Mouse (Mus musculus) kidney, adult 8-10 months (tissue): Measurements from ENCODE around the gene Sgpl1.
A peak's percentile ranks its signal among the peaks of the same experiment; 100 is the strongest.

Experiments
- DNase-seq, 2 experiments: peaks; one replicate each; pipeline ENCODE4 v3.0.0; 2022

The Sgpl1 gene

DNA sequence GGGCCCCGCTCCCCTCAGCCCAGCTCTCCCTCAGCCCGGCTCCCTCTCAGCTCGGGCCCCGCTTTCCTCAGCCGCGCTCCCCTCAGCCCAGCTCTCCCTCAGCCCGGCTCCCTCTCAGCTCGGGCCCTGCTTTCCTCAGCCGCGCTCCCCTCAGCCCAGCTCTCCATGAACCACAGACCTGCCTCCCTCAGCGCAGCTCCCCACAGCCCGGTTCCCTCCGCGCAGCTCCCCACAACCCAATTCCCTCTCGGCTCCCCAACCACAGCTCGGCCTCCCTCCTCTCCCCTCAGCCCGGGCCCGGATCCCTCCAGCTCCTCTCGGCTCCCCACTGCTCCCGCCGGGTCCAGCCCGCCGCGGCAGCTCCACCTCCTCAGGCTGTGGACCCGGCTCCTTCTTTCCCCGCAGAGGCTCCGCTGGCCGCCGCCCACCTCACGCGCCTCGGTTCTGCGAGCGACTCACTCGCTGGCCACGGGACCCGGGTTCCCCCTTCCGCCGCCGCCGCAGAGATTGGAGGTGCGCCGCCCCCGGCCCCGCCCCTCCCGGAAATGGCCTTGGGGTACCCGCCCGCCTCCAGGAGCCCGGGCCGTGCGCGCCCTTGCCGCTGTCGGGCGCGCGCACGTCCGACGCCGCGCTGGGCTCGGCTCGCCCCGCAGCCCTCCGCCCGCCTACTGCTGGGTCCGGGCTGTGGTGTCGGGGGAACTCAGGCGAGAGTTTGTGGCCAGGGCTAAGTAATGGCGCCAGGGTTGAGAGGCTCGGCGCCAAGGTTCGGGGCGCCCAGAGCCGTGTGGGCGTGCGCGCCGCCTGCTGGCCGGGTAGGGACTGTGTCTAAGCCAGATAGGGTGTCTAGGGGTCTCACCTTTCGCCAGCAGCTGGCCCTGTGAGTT is at the start of gene Sgpl1:
TSS of gene Sgpl1 (minus strand) at position 547 of the 884 bp plus-strand sequence.
- DNase-seq = peak; percentile 84 to 88

GRCm38 (mm10) chr10:61195718-61196291 is 48.3 kb upstream of the Sgpl1 start:
- DNase-seq = no peak

DNA sequence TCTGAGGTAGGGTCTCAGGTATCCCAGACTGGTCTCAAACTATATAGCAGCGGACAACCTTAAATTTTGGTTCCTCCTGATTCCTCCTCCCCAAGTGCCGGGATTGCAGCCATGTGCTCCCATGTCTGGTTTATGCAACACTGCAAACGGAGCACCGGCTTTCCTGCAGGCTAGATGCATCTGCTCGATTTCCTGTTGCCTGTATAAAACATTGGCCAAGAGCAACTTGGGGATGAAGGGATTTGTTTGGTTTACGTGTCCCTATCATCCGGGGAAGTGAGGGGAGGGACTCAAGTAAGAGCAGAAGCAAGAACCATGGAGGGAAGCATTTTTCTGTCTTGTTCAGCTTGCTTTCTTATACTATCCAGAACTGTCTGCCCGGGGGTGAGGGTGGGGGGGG is 47.7 kb upstream of the Sgpl1 start:
- no peak for DNase-seq

- no peak for DNase-seq
Measured at GRCm38 (mm10) chr10:61194611-61195010, 47.1 kb upstream of the Sgpl1 start.

DNA sequence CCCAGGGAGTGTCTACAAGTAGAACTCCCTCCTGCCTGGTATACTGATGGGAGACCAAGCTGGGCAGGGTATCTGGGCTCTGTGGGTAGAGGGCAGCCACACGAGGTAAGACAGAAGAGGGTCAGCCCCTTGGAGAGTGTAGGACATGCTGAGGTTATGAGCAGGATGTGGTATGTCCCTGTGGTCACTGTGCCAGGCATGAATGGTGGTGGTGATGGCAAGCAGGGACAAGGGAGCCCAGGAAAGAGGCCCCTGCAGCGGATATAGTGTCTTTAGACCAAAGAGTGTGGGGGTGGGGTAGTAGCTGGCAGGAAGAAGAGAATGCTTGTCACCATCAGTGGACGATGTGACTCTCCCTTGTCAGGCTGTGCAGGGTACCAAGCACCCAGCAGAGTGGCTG is 40.5 kb upstream of the Sgpl1 start:
- no peak for DNase-seq

DNA sequence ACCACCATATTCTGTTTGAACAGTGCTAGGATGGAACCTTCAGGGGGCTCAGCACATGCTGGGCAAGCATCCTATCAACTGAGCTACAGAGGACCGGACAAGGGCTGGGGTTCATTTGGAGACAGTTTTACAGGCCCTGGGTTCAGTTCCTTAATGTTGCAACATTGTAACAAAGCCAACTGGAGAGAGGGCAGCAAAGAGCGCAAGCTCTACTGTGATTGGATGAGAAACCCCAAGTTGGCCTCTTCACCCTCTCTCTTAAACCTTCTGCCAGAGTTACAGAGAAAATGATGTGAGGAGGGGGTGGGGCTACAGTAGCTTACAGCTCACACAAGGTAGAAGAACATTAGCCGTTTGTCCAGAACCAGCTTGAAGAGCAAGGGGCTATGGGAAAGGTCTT is 39.5 kb upstream of the Sgpl1 start:
- no peak for DNase-seq

DNA sequence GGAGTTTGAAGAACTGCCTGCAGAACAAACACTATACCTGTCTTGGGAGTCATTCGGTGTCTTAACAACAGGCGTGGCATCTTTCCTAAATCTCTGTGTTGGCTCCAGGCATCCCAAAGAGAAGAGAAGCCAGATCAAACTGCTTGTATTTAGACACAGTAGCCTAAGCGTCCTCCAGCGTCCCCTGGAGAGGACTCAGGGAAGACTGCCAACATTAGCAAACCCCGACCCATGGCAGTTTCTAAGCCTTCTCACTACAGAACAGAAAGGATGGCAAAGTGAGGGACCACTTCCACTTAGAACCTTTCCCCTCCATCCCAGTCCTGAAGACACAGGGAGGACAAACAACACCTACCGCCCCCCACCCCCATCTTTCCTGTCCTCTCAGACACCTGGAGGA is 32.4 kb upstream of the Sgpl1 start:
- no peak for DNase-seq

DNA sequence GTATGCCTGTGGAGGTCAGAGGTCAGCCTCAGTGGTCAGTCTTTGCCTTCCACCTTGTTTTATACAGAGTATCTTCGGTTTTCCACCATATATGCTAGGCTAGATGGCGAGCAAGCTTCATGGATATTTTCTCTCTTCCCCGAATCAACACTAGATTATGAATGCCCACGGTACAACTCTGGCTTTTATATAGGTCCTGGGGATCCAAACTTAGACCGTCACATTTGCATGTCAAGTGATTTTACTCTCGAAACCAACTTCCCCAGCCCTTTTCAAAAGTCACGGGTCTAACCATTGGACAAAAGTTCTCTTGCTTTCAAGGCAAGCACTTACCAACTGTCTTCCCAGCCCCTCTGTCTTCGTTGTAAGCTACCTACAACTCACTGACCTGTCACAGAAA is 31.2 kb upstream of the Sgpl1 start:
- DNase-seq = no peak

DNA sequence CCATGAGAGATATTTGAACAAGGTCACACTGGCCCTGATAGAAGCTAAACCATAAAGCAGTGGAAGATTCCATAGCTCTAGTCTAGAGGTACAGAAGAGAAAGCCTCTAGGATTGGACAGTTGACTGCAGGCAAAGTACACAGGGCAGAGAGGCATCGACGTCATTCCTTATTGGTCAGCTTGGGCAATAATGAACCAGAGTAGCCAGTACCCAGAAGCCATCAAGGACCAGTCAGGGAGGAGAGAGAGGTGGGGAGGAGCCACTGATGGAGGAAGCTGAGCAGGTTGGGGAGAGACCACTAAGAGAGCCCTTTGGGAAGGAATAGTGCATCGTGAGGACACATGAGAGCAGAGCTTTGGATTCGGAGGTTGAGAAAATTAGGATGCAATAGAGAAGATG is 30.2 kb upstream of the Sgpl1 start:
- no peak for DNase-seq

DNA sequence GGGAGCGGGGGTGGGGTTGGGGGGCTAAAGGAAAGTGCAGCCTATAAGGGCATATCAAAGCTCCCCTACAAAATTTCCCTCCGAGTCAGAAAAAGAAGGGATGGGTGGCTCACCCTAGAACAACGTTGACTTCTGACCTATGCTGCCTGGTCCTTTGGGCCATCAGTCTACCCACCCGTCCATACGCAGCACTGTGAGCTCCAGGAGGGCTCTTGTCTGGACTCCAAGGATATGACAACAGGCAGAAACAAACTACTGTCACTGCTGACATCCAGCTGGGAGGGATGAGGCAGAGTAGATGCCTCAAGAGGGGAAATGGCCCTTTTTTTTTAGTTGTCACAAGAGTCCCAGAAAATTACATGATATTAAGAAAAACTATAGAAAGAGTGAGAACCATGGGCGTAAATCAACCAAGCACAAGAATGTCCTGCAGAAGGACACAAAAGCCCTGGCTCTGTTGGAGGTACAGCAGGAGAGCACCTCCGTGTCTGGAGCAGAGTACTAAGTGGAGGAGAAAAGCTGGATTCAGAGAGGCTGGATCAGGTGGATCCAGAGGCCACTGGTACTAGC is 28.8 kb upstream of the Sgpl1 start:
- DNase-seq = no peak

DNA sequence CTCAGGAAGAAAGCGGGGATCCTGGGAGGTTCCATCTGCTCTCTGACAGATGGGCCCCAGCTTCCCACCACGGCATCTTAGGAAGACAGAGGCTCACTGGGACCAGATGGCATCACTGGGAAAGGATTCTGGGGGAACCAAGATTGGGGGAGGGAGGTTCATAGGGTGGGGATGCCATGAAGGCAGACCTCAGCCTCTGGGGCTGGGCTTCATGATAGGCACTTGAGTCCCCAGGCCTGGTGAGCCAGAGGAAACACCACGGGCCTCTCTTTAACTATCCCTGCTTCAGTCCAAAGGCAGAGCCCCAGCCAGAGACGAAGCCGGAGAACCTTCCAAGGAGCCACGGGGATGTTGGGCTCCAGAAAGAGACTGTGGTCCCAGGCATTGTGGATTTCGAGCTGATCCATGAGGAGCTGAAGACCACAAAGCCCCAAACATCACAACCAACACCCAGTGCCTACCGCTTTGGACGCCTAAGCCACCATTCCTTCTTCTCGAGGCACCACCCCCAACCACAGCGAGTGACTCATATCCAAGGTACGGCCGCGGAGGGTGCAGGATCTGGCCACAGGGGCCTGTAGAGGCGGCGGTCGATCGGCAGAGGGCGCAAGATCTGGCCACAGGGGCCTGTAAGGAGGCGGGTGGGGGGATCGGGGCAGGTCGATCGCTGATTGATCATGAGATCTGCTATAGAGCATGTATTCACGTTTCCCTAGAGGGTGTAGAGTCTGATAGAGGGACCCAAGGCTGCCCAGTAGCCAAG is 28.1 kb upstream of the Sgpl1 start:
- no peak for DNase-seq

DNA sequence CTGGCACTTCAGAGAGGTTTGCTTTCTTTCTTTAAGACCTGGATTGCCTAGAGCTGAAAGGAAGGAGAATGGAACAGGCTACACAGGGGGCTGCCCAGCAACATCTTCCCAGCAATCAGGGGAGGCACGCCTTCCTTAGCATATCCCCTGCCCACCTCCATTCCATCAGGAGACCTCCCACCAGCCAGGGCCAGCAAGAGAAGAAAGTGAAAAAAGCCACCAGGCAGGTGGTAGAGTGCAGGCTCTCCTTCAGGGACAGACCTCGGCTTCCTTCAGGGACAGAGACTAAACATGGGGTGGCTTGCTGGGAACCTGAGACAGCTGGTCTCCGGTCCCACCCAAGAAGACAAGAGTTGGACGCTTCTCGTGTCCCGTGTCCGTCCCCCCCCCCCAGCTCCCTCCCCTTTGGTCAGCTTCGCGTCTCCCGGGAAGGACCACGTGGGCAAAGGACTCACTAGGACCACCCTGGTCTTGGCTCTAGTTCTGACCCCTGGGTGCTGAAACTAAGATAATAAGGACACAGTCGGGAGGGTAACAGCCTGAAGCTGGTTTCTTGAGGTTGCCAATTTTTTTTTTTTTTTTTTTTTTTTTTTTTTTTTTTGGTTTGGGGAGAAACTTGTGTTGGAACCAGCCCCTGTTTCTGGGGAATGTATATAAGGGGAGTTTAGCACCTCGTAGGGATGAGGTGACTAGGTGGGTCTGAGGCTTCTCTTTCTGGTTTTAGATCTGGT is 27.4 kb upstream of the Sgpl1 start:
- no peak for DNase-seq

- DNase-seq = no peak
Measured at GRCm38 (mm10) chr10:61172496-61172895, 25.0 kb upstream of the Sgpl1 start.

DNA sequence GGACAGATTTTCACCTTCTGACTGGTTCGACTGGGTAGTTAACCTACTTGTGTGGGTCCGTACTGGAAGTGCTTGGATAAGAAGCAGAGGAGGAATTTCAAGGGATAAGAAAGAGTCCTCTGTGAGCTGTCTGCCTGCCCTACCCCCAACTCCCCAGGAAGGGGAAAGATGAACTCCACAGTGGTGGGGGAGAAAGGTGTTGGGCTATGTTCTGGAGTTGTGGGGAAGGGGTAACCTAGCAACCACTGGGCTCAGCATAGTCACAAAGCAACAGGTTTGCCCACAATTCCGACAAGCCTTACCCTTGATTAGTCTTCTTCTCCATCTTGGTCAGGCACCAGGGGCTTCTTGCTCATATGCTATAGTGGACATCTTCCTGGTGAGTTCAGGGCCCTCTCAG is 24.2 kb upstream of the Sgpl1 start, which contains the start of gene Tbata:
TSS of gene Tbata (plus strand) at position 301 of the 400 bp plus-strand sequence.
- DNase-seq = no peak

DNA sequence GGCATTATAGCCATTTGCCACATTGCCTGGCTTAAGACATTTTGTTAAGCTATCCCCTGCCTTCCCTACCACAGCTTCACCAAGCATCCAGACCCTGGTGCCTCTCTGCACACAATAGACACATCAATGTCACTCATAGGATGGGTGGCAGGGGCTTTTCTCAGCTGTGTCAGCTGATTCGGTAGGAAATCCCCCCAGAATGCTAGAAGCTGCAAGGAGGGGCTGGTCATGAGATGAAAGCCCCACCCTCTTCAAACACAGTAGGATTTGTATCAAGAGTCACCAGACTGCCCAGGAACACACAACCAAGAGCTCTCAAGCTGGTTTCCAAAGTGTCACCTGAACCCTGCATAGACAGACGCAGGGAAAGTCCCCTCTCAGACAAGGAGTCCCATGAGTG is 20.9 kb upstream of the Sgpl1 start:
- no peak for DNase-seq

GRCm38 (mm10) chr10:61167333-61168096 is 20.0 kb upstream of the Sgpl1 start:
- DNase-seq = no peak

GRCm38 (mm10) chr10:61162366-61162765 is 14.9 kb upstream of the Sgpl1 start:
- peak; percentile 15 to 34 for DNase-seq

GRCm38 (mm10) chr10:61160671-61161070 is 13.2 kb upstream of the Sgpl1 start:
- DNase-seq = no peak

DNA sequence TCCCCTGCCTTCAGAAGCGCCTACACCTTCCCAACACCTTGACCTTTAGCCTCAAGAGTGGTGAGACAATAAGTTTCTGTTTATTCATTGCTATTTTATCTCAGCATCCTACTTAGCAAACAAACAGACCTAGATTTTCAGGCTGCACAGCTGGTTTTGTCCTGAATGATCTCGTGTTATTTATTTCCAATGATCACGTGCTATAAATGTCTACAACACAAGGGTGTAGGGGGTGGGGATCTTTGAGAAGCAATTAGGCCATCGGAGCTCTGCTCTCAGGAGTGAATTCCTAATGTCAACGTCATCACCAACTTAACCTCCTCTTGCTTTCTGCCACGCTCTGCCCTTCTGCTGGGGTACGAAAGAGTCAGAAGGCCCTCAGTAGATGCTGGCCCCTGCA is 12.6 kb upstream of the Sgpl1 start:
- no peak for DNase-seq

DNA sequence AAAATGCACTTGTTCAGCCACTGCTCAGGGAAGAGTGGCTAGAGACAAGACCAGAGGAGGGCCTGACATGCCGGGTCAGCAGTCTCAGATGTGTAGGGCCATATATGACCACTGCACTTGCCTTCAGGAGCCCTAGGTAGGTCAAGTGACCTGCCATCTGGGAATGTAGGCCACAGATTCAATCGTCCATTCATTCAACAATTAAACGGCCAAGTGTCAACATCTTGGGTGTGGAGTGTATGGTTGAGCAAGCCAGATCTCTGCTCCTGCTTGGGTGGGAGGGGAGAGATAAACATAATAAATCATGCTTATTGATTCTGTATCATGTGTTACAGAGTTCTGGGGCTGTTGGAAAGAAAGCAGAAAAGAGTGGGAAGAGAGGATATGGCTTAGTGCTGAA is 11.1 kb upstream of the Sgpl1 start:
- no peak for DNase-seq

DNA sequence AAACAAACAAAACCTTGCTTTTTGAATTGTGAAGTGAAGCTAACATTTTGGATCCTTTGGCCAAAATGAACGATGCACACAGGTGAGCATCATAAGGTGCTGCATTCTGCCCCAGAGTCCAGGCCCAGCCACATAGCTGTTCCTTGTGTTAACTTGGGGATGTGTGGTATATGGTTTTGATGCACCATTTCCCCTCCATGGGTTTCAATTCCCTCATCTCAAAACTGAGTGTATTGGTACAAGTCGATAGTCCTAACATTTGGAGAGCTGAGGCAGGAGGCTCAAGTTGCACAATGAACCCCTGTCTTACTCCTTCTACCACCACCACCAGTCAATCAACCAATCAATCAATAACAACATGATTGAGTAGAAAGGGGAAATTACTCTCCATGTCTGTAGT is 8.9 kb upstream of the Sgpl1 start:
- no peak for DNase-seq

- no peak for DNase-seq
Measured at GRCm38 (mm10) chr10:61155611-61156010, 8.1 kb upstream of the Sgpl1 start.
